Mouse (Mus musculus) embryo, embryonic 11 days (tissue): ENCODE measurements around the gene E130114P18Rik.

Source experiments
- DNase-seq: peaks from one replicate; pipeline ENCODE4 v3.0.0-alpha.2; 2015

Gene E130114P18Rik

DNA sequence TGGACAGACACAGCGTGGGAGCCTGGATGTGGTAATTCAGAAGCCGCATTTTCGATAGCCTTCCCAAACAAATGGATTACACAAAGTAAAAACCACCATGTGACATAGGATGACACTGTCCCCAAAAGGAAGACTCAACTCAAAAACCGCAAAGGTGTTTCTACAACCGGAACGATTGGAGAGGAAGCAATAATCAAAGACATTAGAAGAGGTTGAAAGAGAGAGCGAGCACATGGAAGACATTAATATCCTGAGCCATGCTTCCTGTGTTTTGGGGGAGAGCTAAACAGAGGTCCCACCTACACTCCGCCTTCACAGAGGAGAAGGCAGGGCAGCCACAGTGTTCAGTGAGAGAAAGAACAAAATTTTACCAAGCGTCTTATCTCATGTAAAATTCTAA lies 181.5 kb downstream of the E130114P18Rik start:
- no peak for DNase-seq

DNA sequence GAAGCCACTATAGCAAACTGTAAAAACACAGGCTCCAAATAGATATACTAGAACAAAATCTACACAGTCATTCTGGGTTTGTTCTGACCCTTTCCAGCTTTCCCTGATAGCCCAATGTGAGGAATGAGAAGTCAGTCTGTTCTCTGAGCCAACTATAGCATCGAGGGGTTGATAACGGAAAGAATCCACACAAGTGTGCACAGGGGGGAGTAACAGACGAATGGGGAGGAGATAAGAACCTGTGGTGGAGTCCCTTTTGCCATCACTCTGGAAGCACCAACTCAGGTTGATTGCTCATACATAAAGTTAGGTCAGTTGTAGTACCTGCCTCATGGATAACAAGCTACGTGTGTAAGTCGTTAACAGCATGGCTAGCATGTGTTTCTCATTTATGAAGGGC lies 184.0 kb downstream of the E130114P18Rik start:
- no peak for DNase-seq

DNA sequence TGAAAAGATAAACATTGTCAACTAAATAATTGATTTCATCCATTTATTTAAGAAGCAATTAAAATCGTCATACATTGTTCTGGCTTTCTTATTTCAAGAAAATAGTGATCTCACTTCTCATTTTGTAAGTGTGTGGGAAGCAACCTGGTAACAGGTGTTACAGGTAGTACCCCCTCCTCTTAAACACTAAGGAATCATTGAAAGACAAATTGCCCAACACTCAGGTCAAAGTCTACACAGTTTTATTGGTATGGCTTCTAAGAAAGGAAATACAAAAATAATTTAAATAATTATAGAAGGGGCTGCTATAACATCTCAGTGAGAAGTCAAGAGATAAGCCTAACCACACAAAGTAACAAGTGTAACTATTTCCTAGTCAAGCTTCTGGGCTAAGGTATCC lies 188.1 kb downstream of the E130114P18Rik start:
- no peak for DNase-seq

DNA sequence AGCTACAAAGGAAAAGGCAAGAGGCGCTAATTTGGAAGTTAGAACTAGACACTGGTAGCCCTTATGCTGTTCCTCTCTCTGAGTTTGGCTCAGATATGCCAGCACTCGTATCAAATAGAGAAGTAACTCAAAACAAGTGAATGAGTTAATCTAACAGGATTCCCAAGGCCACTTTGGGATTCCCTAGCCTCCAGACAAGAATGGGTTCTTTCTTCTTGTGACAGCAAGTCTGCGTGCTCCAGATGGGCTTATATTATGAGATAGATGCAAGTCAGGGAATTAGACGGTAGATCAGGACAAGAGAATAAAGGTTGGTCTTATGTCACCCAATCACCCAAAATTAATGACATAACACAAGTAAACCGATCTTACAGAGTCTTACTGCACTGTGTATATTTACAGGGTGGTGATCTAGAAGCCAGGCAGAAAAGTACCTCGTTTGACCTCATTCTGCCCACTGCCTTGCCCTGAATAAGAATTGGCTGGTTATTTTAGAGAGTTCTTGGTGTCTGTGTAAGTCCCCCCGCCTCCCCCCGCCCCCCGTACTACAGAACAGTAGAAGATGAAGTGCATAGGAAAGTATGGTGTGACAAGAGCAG lies 190.4 kb downstream of the E130114P18Rik start:
- no peak for DNase-seq

DNA sequence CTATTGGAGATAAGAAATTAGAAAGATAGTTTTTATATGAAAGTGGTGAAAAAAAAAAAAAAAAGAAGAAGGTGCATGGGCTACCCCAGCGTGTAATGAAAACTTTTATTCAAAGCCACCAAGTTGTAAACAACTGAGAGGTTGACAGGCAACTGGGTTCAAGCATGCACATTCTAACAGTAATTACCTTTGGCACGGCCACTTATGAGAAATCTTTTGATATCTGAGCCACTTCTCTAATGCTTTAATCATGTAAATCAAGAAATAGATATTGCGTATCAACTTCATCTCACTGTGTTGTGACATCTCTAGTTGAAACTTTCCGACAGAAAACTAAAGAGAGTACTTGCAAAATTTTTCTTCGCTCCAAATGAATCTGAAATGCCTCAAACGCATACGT lies 192.7 kb downstream of the E130114P18Rik start:
- DNase-seq, result no peak

DNA sequence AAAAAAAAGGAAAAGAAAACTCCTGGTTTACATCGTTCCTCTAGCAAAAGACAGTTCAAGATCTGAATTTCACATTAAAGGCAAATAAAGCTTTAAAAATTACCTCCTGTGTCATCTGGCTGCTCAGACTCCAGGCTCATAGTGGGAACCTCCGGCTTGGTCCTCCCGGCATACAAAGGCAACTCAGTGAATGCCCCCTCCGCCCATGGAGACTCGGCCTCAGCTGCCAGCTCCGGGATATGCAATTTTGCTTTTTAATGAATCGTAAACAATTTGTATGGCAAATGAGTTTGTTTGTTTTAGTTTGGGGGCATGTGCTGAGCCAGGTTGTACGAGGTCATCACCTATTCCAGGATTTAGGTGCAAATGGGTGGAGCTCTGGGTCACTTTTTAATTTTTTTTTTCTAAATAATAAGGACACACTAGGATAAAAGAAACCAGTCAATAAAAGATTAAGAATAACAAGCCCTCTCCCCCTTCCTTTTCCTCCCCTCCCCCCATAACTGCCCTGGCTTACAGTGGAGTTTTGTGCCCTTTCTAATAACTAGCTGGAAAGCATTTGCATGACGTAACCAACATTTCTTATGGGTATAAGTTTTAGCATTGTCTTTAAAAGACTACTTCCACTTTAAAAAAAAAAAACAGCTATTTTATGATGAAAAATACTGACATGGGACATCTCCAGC lies 193.3 kb downstream of the E130114P18Rik start:
- no peak for DNase-seq

DNA sequence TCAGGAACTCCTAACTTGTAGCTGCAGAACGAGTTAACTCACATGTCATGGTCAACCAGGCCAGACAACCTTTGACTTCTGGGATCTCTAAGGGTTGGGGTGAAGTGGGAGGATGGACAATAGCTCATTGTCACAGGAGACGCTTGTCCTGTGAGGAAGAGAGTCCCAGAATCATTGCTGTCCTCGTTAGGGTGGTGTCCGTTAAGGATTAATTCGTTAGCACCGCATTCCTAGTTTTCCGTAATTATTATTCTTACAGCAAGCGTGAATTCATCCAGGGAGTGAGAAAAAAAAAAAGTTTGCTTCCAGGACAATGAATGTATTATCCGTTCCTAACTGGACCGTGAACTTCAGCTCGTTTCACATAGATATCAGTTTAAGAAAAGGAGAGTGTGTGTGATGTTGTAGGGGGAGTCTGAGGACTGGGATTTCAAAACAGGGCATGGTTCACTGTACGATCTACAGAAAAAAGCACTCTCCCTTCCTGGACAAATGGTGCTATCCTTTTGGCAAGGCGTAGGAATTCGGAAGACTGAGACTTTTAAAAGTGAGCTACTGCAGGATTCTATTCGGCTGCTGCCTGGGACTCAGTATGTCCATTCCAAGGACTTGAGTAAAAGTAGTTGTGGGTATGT lies 195.0 kb downstream of the E130114P18Rik start:
- no peak for DNase-seq

DNA sequence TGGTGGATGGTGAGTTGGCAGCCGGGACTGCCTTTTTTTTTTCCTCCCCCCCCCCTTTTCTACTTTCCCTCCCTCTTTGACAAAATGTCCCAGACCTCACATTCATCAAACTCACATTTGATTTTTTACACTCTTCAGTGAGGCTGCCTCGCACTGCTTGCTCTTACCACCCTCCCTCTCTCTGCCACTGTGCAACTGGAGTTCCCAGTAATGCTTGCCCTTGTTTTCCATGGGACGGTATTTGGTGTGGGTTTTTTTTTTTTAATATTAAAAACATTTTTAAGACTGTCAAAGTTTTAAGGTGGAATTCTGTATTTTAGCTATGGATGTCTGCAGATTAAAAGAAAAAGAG lies 195.8 kb downstream of the E130114P18Rik start:
- DNase-seq, result no peak

DNA sequence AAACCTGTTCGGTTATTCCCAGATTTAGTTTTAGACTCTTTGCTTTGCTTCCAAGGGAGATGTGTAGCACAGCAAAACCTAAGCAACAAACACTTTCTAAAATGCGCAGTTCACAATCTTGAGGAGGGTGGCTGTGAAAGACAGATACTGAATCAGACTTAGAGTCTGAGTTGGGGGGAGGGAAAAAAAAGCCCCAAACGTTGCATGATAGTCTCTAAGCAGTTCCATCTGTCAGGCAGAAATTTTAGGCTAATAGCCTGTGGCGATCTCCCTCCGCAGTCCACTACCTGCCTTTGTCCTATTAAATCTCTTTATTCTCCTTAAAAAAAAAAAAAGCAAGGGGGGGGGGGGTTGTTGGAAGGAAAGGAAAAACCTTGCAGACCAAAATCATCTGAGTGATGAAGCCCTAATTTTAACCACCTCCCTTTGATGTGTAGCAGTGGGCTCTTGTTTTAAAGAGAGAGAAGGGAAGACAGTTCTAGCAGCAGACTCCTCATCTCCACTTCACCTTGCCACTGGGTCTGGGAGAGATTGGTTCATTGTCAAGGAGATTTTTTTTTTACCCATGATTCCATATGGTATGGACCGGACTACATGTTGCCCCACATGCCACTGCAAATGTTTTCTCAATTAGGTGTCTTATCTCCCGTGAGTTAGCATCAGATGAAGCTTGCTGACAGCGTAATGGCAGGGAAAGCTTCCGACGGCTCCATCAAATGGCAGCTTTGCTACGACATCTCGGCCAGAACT lies 196.4 kb downstream of the E130114P18Rik start:
- DNase-seq, result peak; percentile 60

DNA sequence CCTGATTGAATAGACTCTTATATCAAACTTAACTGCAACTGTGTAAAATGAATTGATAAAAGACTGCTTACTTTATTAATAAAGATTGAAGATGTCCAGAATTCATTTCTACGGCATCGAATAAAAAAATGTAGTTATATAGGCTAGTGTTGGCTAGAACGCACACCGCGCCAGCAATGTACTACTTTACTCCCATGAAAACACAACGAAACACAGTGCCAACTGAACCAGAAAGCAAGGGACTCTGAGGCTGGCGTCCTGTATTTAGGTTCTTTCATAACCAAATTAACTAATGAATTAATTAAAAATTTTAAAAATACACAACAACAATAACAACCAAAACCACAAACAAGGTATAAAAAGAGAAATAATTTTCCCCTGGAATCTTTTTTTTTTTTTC lies 197.0 kb downstream of the E130114P18Rik start:
- DNase-seq, result no peak

DNA sequence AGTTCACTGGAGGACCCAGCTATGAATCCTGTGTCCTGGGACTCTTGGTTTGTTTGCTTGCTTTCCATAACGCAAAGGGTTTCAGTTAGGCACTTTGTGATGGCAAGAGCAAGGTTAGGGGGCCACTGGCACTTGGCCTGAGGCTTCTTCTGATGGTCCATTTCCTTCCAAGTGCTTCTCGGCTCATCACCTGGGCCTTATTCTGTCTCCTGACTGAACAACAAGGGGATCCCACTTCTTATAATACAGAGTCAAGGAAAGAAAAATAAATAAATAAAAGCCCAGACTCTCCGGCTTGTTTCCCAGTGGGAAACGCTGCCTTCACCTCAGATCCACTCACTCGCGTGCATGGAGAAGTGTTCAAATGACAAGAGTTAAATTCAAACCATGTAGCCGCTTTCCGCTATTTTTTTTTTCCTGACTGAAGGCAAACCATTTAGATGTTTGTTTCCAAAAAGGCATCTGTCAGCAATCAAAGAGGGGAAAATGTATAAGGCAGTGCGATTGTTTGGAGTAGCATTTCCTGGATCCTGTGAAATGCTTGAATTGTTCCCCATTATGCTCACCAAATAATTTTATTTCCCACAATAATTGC lies 199.2 kb downstream of the E130114P18Rik start:
- no peak for DNase-seq

DNA sequence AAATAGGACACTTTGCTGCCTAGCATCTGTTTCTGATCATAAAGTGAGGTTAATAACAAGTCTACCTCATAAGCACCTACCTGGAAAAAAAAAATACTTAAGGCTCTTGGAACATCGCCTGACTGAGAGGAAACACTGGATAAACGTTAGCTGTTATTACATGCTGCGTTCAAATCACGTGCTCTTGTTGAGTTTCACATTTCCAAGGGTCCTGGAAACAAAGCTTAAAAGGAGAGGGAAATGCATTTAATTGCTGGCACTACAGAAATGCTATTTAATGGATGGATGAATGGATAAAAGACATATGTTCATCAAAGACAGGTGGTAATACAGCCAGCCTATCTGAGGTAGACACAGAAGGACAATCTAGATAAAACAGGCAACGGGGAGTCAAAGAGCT lies 200.4 kb downstream of the E130114P18Rik start:
- no peak for DNase-seq

DNA sequence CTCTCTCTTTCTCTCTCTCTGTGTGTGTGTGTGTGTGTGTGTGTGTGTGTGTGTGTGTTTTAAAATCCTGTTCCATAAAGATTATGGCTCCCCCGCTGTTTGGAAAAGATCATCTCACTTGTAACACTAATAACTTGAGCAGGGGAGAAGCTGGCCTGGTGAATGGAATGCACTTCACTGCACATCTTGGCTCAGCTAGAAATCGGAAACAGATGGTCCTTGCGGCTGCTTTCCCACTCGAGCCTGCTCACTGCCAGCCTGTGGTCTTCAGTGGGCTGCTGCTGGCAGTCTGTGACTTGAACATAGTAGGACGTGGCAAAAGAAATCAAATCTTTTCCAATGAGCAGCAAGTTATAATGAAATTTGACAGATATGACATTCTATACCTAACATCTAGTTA lies 202.4 kb downstream of the E130114P18Rik start:
- peak; percentile 75 for DNase-seq

DNA sequence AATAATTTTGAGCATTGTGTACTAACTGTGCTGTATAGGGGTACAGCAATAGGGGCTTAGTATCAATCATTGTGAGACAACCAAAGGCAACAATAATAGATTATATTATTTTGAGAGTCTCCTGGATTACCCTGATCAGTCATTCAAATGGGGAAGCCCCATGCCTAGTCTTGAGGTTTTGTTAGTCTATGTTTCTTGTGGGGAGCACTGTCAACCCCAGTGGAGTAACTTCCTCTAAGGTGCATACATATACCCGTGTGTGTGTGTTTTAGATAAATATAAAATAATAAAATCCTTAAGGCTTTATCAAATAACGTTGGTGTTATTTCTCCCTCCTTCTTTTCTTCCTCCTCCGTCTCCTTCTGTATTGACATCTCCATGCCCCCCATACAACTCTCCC lies 208.6 kb downstream of the E130114P18Rik start:
- DNase-seq, result no peak

DNA sequence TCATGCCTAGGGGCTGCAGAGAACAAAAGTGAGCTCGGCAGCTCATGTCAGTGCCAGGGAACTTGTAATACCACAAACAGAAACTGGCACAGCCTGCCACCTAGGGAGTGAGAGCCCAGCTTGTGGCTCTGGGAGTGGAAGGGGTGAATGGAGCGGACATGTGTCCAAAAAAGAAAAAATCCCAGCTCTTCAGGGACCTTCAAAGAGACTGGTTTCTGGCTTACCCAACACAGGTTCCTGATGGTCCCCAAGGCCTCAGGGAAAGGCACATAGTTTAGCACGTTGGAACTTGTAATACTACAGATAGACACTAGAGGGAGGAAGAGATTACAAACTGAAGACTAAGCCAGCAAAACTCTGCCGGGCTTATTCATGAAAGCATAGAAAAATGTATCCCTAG lies 213.2 kb downstream of the E130114P18Rik start:
- DNase-seq, result peak; percentile 78

DNA sequence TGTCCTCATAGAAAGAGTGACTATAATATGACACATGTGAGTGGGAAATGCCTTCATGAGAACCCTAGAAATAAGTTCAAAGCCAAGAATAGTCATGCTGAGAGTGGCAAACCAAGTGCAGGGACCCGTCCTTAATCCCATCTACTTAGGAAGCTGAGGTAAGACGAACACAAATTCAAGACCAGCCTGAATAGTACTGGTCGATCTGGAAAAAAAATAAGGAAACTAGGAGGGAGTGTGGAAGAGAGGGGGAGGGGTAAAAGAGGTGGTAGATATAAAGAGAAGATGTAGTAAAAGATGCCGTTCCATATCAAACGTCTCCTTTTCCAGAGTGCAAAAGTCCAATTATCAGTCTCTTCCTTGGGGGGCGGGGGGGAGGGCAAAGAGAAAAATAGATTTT lies 213.7 kb downstream of the E130114P18Rik start:
- no peak for DNase-seq

DNA sequence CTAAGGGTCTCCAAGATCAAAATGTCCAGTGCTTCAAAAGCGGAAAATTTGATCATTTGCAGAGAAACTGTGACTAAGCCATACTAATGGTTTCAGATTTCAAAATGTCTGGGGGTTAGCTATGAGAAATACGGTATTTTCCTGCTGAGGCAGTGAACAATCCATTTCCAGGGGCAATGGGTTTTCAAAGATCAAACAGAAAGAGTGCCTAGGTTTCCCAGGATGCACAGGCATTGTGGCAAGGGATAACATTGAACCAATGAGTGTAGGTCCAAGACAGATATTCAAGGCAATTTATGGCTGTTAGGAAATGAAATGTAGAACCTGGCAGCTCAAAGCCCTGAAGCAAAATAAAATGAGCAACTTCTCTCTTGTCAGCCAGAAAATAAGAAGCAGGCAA lies 220.3 kb downstream of the E130114P18Rik start:
- DNase-seq, result no peak

DNA sequence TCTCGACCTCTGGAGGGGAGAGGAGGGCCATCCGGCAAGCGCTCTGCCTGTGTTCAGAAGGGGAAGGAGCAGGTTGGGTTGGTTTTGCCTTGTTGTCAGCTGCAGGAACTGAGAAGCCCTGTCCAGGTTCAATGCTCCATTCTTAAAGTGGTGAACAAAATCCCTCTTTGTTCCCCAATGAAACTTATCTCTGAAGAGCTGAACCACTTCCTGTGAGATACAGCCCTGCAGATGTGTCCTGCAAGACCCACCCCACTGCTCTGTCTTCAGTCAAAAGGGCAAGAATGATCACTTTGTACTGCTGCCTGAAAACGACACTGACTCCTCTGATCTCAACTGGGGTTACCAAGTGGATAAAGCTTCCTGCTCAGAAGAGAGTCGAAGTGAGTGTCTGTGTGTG lies 233.9 kb downstream of the E130114P18Rik start:
- DNase-seq, result peak; percentile 24

DNA sequence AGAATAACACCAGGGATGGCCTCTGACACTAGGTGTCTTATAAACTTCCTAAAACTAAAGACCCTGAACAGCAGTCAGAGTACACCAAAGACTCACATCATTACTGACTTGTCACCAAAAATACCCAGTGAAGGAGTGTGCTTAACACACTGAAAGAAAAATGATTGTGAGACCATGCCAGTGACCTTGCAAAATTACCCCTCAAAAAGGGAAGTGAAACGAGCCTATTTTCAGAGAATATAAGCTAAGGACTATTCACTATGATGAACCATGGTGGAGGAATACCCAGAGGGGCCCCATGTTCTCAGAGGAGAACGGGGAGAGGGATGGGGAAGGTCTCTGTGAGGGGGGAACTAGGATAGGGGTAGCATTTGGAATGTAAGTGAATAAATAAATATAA lies 245.8 kb downstream of the E130114P18Rik start:
- no peak for DNase-seq

DNA sequence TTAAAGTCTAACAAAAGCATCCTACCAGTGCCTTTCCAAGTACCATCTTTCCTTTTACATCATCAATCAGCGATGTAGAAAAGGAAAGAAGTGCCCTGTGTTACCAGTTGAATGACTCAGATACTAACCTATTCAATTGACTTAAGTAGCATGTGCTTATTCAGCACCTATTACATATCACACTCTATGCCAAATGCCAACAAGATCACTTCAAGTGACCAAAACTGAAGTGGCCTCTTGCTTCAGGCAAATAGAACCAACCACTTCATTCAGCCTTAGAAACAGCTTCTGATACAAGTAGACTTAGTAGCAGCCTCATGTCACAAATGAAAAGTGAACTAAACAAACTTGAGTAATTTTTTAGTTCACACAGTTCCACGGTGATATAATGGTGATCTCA lies 249.4 kb downstream of the E130114P18Rik start:
- no peak for DNase-seq
